Mouse (Mus musculus) adrenal gland, postnatal 10 days (tissue): ENCODE data around the gene Ksr1. TPM values are rescaled to one million over a fixed set of nuclear protein-coding genes. Genes with fewer than 3 reads are reported as not detected.

Source experiments
- DNase-seq: peaks from one replicate; pipeline ENCODE4 v3.0.0; 2021; ENCODE audit warnings: mixed read lengths
- total RNA-seq, 2 experiments: library from RNA; stranded (reverse); gene quantifications; 2 replicates each; pipeline ENCODE4 v1.2.3; 2021

Gene Ksr1
- total RNA-seq, 2 experiments from 2014 or later = 12.0 to 17.3 TPM

DNA sequence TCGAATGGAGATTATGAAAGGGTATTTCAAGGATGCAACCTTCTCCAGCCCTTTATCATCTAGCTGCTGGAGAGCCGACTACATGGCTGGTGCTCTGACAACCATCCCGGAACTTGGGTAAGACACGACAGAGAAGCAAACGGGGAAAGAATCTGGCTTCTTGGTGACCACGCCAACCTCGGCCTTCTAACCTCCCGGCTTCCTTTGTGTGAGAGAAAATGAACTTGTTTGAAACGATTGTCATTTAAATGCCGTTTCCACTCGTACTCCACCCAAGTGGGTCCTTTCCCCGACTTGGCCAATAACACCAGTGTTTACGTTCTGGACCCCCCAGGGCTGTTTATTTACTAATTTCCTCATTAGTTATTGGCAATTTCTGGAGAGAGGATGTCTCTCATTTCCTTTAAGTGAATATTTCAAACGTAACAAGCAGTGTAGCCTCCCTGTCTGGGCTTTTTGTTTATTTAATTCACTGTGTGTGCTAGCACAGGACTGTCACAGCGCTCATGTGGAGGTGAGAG, 52.8 kb downstream of the Ksr1 start:
- no peak for DNase-seq

DNA sequence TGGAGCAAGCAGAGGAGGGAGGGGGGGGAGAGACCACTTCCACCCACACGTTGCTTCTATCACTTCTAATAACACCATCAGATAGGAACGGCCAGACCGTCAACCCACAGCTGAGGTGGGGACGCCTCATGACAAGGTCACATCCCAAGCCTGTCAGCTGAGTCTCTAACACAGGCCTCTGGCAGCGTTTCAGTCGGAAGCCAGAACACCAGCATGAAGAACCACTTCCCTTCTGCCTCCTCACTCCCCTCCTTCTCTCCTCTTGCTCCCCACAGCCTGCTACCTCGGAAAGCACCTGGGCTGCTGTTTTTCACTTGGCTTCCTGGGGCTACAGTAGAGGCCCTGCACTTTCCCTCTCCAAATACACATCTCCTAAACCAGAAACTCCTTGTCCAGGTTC, 53.4 kb downstream of the Ksr1 start:
- no peak for DNase-seq

DNA sequence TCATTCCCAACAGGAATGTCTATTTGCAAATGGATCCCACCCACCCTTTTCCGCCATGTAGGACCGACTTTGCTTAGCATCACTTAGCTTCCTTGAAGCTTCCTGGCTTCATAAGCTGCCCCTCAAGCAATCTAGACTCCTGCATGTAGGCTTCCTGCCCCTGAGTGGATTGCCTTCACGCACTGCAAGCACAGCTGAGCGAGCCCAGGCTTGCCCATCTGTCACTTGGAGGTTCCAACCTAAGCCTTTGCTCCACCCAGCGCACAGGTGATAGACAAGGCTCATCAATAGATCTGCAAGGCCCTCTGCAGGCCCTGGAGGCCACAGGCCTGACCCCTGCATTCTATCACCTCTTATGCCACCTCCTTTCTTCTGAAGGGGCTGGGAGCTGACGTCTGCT, 54.0 kb downstream of the Ksr1 start:
- DNase-seq = no peak

DNA sequence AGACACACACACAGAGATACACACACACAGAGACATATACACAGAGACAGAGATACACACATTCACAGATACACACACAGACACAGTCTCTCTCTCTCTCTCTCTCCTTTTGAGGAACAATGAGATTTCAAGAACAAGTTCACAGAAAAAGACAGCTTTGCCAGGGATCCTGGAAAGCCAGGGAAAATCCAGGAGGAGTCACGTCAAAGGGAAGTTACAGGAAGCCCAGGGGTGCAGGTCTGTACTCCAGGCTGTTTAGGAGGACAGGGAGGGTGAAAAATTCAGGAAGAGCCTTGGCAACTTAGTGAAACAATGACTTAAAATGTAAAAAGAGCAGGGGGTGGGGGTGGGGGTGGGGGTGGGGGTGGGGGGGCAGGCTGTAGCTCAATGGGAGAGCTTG, 56.5 kb downstream of the Ksr1 start:
- no peak for DNase-seq

DNA sequence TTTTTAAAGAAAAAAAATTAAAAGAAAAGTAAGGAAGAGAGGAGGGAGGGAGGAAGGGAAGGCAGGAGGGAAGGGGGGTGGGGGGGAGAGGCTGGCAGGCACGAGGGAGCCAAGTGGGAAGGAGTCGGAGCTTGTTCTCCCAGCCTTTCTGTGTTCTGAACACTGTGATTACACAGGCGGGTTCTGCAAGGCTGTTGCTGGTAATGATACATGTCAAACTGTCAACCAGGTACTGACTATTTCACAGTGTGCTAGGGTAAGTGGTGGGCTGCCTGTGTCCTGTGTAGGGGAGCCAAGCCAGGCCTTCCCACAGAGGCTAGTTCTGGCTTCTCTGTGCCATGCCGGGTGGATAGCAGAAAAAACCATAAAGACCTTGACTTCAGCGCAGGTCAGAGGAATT, 57.2 kb downstream of the Ksr1 start:
- DNase-seq = no peak

DNA sequence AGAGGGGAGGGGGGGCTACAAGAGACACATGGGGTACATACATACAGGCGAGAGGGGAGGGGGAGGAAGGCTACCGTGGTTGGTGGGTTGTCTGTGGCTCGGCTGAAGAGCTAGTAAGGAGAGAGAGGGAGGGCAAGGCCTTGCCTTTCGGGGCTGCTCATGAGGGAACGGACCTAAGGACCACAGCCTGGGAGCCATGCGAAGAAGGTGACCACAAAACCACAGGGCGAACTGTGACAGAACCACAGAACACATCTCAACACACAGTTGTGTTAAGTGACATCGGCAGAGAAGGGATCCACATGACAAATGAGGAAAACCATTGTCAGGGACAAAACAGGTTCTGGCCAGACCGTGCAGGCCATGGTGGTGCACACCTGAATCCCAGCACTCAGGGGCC, 57.9 kb downstream of the Ksr1 start:
- no peak for DNase-seq

DNA sequence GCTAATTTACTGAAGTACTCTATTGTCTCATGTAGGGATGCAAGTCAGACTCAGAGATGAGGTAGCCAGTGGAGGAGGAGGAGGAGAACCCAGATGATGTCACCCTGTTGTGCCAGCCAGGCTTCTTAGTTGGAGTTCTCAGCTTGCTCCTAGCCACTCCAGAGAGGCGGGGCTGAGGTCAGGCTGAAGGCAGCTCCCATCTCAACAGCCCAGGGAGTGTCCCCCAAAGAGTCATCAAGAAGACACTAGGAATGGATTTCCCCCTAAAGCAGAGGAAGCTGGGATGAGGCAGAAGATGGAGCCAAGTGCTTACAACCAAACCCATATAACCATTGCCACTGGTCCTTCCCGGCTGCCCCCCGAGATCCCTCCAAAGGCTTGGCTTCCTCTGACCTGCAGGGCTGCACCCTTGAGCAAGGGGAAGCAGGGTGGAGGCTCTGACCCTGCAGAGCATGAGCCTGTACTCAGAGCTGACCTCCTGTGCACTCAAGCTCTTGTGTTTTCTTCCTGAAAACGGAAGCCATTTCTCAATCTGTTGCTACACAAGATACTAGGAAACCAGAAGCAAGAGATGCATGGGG, 58.4 kb downstream of the Ksr1 start:
- DNase-seq = no peak

DNA sequence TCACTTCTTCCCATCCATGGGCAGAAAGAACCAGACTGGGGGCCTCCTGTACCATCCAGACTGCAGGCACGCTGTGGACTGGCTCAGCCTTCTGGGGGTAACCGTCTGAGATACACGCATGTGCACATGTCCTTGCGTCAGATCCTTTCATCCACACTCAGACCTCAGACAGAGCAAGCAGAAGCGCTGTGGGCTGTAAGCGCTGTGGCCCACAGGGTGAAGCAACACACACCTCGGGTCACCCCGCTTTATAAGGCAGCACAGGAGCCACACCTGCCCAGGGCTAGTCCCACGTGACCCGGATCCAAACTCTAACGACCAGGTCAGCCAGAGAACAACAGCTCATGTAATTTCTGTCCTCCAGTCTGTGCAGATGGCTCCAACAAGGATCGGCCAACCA, 59.4 kb downstream of the Ksr1 start:
- DNase-seq = no peak

DNA sequence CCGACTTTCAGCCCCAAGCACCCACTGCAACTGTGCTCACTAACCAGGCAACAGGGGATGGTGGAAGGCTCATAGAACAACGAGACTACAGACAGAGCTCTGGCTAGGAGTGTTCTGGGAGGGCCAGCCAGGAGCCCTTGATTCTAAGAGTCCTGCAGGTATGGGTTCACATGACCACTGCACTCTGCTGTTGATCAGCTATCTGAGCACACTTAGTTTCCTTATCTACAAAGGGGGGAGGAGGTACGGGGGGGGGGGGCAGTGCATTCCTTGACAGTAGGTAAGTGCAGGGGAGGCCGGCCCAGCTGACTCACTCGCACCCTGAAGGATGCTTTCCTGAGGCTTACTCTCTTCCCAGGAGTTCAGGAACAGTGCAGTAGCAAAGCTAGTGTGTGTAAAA, 61.1 kb downstream of the Ksr1 start:
- no peak for DNase-seq

DNA sequence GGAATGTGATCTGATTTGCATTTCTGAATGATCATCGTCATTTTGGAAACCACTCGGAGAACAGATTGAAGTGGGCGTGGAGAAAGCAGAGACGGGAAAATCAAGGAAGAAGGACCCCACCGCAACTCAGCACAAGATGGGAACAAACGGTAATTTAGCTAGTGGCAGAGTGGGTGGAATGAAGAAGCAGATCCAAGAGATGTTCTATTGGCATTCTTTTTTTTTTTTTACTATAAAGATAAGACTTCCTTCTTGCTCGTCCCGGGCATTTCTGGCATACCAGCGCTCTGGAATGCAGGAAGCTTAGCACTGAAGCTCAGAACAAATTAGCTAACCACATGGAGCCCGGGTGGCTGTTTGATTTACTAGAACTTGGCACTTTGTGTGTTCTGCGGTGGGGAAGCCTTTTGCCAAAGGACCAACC, 63.2 kb downstream of the Ksr1 start:
- no peak for DNase-seq

DNA sequence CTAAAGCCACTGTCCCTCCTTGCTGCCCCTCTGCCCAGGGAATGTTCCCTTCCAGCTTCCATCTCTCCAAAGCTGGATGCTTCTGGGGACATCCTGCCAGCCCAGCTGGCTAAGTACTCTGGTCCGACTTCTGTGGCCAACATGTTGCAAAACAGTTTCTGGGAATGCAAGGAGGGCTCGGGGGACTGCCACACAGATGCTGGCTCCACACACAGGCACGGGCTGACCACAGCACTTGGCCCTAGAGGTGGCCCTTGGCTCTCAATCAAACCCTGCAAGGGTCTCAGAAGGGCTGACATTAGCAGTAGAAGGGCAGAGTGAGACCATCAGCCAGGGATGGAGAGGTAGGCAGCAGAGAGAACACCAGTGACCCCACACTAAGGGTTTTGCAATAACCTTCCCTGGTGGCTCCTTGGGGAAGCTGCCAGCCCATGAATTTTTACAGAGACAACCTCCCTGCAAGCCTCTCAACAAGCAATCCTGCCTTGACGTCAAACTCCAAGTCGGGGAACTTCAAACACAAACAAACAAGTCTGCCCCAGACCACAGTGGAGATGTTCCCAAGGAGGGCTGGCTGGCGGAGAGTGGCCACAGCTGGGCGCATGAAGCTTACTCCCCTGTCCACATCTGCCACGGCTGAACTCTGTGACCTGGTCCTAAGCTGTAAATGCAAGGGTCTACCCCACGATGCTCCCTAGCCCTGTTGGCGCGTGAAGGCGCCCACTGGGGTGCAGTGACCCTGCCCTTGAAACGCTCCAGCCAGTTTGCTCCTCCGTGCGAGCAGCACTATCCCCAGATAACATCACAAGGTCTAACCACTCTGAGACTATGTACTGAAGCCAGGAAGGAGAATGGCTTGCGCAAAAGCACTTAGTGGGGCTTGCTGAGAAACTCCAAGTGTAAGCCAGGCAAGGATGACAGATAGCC, 65.0 kb downstream of the Ksr1 start:
- peak; percentile 69 for DNase-seq

DNA sequence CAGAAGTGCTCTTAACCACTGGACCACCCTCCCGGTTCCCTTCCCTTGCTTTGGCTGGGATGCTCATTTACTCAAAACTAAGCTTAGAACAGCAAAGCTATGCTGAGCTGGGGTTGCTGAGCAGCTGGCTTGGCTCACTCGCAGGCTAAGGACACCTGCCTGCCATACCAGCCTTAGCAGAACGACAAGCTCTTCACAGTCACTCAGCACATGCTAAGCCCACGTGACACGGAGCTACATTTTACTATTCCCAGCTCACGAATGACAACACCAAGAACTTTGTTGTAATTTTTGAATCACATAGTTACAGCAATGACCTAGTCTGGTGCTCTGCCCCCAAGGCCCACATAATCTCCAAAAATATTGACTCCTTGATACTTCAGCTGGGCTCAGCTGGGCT, 66.1 kb downstream of the Ksr1 start:
- DNase-seq = no peak

DNA sequence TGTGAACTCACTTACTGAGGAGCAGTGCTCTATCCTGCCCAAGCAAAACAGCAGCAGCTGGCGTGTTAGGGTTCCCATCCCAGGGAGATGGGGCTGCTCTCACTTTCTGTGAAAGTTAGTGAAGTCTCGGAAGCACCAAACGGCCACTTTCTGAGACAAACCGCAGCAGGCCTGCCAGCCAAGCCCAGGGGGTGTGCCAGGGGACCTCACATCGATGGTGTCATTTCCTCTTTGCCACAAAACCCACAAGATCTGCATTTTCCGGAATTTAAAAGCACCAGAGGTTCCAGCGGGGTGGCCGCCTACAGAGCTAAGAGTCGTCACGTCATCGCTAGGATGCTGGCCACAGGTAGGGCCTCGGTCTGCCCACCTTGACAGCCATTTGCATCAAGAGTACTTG, 69.7 kb downstream of the Ksr1 start:
- DNase-seq = no peak

DNA sequence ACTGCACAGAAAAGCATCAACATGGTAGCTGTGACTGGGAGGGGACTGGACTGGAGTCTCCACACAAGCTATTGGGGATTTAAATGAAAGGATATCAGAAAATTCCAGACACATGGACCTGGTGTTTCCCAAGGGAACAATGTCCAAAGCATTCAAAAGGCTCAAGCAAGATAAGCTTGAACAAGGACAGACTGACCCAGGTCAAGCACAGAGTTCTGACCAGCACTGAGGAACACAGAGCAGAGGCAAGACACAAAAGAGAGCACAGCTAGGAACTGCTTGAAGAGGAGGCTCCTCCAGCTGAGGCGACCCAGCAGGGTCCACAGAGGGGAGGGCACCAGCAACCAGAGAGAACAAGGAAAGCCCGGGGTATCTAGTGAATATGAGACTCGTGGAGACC, 71.2 kb downstream of the Ksr1 start:
- no peak for DNase-seq

DNA sequence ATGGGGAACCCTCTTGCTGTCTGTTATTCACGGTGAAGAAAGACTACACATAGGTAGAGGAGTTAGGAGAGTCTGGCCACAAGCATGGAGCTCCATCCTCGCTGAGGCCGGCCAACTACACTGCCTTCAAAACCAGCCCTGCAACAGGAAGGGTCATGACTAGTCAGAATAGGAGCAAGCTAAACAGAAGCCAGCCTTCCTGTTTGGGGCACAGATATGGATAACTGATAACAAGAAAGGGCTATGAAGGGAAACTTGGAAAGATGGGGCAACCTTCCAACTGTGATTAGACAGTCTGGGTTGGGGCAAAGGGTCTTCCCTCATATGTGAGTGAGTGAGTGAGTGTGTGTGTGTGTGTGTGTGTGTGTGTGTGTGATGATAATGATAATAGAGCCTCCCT, 71.6 kb downstream of the Ksr1 start:
- no peak for DNase-seq

DNA sequence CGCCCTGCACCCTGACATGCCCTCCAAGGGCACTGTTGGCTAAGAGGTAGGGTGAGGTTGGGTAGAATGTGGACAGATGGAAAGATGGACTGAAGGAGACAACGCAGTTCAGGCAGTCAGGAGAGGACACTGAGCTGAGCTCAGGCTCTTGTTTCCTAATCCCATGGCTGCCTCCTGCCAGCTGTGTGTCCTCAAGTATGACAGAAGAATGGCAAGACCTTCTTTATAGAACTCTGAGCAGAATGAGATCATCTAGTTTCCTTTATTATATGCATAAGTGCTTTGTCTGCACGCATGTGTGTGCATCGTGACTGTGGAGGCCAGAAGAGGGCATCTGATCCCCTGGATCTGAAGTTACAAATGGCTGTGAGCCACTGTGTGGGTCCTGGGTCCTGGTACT, 72.6 kb downstream of the Ksr1 start:
- no peak for DNase-seq

DNA sequence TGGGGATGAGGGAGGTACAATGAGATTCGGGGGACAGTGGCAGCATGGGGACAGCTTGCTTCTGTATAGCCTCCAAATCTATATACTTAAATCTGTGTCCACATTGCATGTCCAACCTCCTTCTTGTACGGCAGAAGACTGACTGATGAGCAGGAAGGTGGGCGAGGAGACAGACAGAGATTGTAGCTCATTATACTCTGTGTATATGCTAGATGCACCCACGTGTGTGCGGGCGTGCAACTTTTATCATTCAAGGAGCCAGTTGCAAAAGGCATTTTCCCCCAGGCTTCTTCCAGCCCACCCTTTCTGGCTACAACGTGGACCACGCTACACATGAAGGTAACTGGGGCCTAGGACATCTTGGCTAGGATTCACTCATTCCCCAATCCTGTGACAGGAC, 74.1 kb downstream of the Ksr1 start:
- no peak for DNase-seq

DNA sequence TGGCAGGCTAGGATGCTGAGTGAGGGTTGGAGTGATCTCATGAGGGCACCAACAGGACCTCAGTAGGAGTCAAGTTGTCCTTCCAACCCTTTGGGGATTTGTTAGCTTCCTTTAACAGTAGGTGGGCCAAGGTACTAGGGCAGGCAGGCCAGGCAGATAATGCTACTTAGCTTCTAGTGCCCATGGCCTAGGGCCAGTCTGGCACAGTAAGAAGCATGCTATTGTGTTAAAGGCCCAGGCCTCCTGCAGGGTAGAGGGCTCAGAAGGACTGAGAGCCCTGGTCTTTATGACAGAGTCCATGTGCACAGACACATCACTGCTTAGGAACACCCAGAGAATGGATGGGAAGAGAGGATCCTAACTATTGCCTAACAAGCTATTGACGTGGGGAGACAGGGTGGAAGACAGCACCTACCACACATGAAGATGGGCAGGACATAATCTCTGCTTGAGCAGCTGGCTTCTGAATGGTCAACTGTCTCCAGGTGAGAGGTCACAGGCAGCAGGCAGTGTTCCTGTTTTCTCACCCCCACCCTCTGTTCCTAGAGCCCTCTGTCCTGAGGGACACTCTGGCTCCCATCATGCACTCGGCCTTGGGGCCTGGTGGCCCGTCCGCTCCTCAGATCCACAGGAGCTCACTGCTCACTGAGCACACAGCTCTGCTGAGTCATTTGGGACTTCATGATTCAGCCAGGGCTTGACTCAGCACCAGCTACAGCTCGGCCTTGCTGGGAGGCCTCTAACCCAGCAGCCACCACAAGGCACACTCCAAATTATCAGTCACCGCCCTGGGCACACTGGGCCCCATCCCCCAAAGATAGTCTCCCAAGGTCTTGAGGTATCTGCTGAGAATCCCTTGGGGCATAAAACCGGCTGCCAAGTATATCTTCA, 74.9 kb downstream of the Ksr1 start:
- DNase-seq = peak; percentile 77

DNA sequence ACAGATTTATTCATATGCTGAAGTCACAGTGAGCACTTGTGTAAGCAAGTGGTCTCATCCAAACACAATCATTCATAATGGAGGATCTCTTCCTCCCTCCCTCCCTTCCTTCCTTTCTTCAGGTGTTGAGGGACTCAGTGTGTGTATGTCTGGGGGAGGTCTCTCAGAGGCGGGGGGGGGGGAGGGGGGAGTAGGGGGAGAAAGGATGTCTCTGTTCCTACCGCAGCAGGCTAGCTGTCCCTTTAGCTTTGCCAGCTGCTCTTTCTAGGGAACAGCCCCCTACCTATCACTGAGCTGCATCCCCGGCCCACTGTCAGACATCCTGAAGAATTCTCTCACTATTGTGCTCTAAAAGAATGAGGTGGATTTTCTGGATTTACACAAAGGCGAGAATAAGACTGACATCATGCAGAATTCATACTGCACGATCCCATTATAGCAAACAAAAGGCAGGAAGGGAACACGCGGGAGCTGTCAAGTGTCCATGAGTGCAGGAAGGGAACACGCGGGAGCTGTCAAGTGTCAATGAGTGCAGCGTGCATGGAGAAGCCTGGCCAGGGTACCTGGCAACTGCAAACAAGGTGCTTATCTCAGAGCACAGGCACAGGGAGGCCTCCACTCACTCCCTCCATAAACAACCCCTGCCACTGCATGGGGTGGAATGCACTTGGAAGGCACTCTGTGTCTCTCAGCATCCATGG, 76.6 kb downstream of the Ksr1 start:
- DNase-seq = no peak

DNA sequence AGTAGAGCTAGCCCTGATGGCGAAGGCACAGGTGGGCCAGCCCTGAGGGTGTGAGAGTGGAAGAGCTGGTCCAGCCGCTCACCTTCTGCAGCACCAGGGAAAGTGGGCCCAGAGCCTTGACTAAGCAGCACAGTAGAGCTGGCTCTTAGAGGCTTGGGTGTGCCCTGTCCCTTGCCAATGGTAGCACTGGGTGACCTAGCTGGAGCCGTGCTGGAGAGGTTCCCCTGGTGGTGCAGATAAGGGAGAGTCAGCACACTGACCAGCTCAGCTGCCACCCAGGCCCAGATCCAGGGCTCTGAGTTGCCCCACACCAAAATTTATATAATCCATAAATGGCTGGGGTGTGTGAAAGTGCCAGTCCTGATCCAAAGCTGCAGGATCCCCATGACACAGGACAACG, 79.0 kb downstream of the Ksr1 start:
- no peak for DNase-seq

DNA sequence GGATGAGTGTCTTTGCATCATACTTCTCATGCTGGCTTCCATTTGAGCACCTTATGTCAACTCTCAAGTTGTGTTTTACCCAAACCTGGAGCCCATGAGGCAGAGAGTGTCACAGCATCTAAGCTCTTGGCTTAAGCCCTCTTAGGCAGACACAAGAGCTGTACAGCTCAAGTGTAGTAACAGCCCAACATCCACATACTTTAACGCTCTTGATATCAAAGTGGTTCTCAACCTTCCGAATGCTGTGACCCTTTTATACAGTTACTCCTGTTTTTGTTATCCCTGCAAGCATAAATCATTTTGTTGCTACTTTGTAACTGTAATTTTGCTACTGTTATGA, 80.0 kb downstream of the Ksr1 start:
- DNase-seq = no peak

DNA sequence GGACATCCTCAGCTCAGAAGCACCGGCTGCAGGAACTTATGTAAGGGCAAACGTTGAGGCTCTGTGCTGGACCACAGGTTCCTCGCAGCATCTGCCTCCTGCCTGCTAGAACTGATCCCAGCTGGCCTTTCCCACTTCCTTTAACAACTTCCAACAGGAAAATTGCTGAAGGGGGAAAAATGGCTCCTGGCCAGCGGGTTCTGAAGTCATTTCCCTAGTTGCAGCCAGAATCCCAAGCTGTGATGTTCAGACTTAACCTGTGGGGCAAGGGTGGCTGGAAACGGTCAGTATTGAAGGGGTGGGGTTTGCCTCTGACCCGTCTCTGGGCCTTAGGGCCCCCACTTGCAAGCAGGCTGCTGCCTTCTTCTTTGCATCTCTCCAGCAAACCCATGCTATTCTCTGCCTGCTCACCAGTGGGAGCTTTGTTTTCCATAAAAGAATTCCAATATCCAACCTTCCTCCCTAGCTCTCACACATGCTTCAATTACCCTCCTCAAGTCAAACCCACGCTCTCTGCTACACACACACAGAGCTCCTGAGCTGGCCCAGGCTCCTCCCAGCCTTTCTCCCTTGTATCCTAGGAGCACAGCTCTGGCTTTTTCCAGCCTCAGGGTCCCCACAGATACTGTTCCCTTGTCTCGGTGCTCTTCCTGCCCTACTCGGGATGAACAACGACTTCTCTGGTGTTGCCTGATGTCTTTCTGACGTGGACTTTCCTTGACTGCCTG, 80.6 kb downstream of the Ksr1 start:
- peak; percentile 56 for DNase-seq
